Mouse (Mus musculus): ENCODE measurements around the gene Zfp292.
"Not testable (repeated sequence)": the region's sequence is repeated elsewhere in the genome, so short reads cannot be mapped to it uniquely, and the experiment has no call there.

The Zfp292 gene

GRCm38 (mm10) chr4:34882818-34883217, at the start of gene Zfp292:
Gene Zfp292 (minus strand): TSS chr4:34882960.
- peak; percentile 82 for DNase-seq (ENCODE audit: low spot score)

- not testable (repeated sequence) for DNase-seq (ENCODE audit: low spot score)
Measured at GRCm38 (mm10) chr4:34928386-34928785, 45.6 kb upstream of the Zfp292 start.

GRCm38 (mm10) chr4:34922177-34922870, 39.6 kb upstream of the Zfp292 start:
- no peak for DNase-seq (ENCODE audit: low spot score)

- no peak for DNase-seq (ENCODE audit: low spot score)
Measured at GRCm38 (mm10) chr4:34917400-34917799, 34.6 kb upstream of the Zfp292 start.

- DNase-seq (ENCODE audit: low spot score), result no peak
Measured at GRCm38 (mm10) chr4:34912171-34912570, 29.4 kb upstream of the Zfp292 start.

DNA sequence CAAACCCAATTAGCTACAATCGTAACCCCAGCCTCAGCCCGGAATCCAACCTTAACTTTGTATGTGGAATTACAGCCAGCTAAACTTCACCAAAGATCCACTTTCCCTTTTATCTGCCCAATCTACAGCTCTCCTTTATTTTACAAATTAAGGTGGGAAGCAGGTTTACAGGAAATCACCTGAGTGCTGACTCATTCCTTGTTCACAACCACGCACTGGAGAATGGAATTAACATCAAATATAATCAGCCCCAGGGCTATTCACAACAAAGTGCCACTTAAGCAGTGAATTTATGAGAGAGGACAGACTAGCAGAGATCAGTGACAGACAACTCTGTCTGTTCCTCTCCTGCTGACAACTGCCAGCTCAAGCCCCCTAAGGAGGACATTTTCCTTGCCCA, 28.6 kb upstream of the Zfp292 start:
- DNase-seq (ENCODE audit: low spot score), result no peak

GRCm38 (mm10) chr4:34908127-34908526, 25.4 kb upstream of the Zfp292 start:
- no peak for DNase-seq (ENCODE audit: low spot score)

GRCm38 (mm10) chr4:34907026-34907425, 24.3 kb upstream of the Zfp292 start:
- no peak for DNase-seq (ENCODE audit: low spot score)

- DNase-seq (ENCODE audit: low spot score), result no peak
Measured at GRCm38 (mm10) chr4:34906151-34906550, 23.4 kb upstream of the Zfp292 start.

DNA sequence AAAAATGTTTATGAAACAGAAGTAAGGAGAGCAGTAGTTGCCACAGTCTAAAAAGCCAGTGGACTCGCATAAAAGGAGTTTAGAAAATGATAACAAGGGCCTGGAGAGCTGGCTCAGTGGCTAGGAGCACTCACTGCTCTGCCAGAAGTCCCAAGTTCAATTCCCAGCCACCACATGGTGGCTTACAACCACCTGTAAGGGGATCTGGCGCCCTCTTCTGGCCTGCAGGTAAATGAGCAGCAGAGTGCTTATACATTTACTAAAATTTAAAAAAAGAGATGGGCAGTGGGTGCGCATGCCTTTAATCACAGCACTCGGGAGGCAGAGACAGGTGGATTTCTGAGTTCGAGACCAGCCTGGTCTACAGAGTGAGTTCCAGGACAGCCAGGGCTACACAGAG, 22.6 kb upstream of the Zfp292 start:
- no peak for DNase-seq (ENCODE audit: low spot score)

GRCm38 (mm10) chr4:34901582-34901981, 18.8 kb upstream of the Zfp292 start:
- DNase-seq (ENCODE audit: low spot score), result not testable (repeated sequence)

- DNase-seq (ENCODE audit: low spot score), result no peak
Measured at GRCm38 (mm10) chr4:34901166-34901565, 18.4 kb upstream of the Zfp292 start.

DNA sequence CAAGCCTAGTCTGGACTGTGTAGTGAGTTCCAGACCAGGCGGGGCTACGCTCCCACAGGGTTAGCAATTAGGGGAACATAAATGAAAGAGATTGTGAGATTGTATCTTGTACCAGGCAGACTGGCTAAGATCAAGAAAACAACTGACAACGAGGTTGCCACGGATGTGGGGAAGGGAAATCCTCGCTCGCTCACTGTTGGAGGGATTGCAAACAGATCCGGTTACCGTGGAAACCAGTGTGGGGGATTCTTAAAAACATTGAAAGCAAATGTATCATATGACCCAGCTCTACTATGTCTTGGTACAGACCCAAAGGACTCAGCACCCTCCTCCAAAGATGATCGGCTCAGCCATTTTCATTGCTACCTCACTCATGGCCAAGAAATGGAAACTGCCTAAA, 17.4 kb upstream of the Zfp292 start:
- DNase-seq (ENCODE audit: low spot score), result no peak

DNA sequence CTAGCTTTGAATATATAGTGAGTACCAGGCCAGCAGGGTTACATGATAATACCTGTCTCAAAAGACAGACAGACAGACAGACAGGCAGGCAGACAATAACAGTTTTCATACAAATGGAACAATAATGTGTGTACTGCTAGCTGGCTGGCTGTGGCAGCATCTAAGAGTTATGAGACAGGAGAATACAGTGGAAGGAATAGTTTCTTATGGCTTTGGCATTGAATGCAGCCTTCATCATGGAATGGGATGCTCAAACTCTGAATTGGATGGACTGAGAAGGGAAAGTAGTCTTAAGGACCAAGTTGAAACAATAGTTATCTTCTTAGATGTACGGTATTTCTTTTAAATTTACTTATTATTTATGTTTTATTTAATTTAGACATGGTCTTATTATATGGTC, 16.6 kb upstream of the Zfp292 start:
- DNase-seq (ENCODE audit: low spot score), result no peak

DNA sequence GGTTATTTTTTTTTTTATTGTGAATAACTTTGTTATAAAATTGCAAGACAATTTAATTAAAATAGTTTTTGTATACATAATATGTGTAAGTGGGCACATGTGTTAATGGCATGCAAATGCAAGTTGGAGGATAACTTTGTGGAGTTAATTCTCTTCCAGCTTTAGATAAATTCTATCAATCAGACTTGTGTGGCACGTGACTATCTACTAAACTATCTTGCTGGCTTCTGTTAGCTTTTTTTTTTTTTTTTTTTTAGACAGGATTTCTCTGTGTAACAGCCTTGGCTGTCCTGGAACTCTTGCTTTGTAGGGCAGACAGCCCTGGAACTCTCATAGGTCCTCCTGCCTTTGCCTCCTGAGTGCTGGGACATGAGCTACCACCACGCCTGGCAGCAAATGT, 15.7 kb upstream of the Zfp292 start:
- no peak for DNase-seq (ENCODE audit: low spot score)

- no peak for DNase-seq (ENCODE audit: low spot score)
Measured at GRCm38 (mm10) chr4:34893479-34893878, 10.7 kb upstream of the Zfp292 start, which contains the start of gene Cga. Gene Cga (plus strand): TSS chr4:34893779.

DNA sequence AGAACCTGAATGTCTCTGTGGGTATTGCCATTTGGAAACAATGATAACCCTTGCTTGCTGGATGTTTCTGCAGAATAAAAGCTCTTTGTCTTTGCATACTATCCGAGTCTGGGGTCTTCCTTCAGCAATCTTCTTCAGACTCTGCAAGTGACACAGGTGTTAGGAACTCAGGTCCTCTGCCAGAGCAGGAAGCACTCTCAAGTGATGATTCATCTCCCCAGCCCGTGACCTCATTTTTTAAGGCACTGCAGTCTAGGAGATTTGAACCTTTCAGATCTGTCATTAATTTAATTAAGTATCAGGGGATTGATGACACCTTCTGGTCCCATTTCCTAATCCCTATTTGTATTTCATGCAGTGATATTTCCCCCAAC, 7.0 kb upstream of the Zfp292 start:
- no peak for DNase-seq (ENCODE audit: low spot score)

DNA sequence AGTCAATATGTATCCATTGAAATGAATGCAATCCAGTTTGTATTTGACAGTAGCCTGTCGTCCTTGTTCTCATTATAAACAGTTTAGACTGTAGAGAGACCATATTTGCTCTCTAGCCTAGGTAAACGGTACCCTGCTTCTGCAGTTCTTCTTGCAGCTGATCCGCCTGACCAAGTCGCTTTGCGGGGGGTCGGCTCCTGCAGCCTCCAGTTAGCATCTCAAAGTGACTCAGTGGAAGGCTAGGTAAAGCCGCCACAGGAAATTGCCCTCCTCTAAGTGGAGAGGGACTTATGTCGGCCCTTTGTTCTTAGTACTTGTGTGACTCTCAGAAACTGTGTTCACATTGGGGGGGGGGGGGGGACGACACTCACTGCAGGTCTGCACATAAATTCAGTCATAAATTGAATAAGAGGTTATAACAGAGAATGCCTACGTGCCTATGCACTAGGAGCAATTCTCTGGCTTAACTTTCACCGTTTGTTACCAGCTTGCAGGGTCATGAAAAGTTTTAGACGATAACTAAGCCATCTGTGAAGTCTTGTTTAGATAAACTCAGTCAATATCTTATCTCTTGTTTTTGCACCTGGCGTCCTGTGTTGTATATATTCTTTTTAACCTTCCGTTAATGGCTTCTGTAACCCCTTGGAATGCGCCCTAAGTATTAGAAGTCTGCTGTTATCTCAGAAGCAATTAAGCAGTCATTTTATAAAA, 6.5 kb upstream of the Zfp292 start:
- DNase-seq (ENCODE audit: low spot score), result no peak

DNA sequence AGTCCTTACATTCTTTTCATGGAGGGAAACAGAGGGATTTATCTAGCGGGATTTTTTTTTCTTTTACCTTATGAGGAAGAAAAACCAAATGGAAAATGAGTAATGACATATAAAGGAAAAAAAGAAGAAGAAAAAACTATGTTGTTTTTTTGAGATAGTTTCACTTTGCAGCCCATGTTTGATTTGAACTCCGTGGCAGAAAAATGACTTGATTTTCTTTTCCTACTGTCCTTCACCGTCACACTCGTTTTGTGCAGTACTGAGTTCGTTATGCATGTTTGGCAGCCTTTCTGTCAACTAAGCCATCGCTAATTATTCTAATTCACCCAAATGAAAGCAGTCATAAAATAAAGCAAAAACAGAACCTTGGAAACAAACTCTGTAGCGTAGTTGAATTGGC, 4.5 kb upstream of the Zfp292 start:
- no peak for DNase-seq (ENCODE audit: low spot score)

DNA sequence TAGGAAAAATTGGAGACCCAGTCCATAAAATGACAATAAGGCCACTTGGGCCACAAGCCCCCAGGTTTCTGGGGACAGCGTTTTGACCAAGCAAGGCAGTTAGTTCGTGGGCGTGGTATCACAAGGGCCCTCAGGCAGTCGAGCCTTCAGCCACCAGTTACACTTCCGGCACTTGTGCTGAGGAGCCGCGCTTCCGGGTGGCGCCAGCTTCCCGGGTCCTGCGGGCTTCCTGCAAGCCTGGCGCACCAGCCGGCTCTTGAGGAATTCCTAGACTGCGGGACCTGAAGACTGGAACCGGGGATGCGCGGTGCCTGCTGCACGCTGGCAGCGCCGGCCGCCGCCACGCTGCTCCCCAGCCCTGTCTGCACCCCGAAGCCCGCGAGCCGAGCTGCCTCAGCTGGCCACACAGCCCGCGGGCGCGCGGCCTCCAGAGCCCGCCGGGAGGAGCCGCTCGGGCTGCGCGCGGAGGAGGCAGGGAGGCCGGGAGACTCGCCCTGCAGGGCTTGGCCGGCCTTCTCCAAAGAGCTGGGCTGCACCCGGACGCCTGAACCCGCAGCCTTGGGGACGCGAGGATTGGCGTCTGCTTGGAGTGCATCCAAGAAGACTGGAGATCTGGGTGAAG, 3.8 kb upstream of the Zfp292 start:
- DNase-seq (ENCODE audit: low spot score), result peak; percentile 71

GRCm38 (mm10) chr4:34885631-34886351, 3.0 kb upstream of the Zfp292 start:
- DNase-seq (ENCODE audit: low spot score), result no peak

DNA sequence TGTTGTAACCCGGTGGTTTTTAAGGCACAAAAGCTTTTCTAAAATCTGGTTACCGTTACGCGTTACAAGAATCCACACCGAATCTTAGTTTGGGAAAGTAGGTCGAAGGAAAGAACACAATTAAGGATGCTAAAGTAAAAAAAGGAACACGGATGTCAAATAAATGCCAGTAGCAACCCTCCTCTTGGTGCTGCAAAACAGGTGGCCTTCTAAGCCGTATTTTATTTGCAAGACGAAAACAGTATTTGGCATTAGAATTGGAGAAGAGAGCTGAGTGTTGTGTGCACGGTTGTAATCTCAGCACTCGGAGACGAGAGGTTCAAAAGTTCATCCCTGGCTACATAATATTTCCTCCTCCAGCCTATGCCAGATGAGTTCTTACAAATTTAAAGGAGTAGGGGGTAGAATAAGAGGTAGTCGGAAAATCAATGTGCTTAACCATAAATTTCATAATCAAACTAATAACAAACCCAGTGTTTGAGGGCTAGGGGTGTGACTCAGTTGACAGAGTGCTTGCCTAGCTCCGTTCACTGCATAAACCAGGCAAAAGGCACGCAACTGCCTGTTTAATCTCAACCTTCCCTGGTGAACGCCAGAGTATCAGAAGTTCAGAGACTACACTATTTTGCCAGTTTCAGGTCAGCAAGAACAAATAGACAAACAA, 738 bp upstream of the Zfp292 start:
- DNase-seq (ENCODE audit: low spot score), result no peak

Measured in spleen, adult 12 weeks (tissue).